ENCODE assay signal across 18 mouse cellular contexts in genomic region chr3:140702929-140703328, GRCm38 (mm10).
"Had no signal": no experiment of that assay in that cellular context is flagged by ENCODE, and none has a peak within 500 bp of the region (broad histone marks: within the 10 kb centered on the region; RNA-seq: fewer than 3 reads in every experiment).

No protein-coding gene starts in this region.

- H3K4me1 ChIP-seq: limb, embryonic 12.5 days; limb, embryonic 15.5 days; midbrain, embryonic 12.5 days had no signal

- H3K27ac ChIP-seq: kidney, postnatal 0 days; limb, embryonic 12.5 days; limb, embryonic 15.5 days; liver, embryonic 14.5 days; macrophage; midbrain, embryonic 12.5 days; neural tube, embryonic 13.5 days had no signal

- H3K4me3 ChIP-seq: limb, embryonic 12.5 days; limb, embryonic 15.5 days; megakaryocyte, embryonic 14.5 days; midbrain, embryonic 12.5 days; myocyte; neural tube, embryonic 13.5 days had no signal

- DNase-seq: kidney, adult 2 months; kidney, postnatal 36 days; liver, postnatal 0 days; lung, embryonic 14.5 days; right cerebral cortex, postnatal 25 days; thymus, adult 18-20 months; thymus, postnatal 36 days had no signal

- ATAC-seq: liver, postnatal 0 days; lung, postnatal 0 days; midbrain, embryonic 16.5 days had no signal

- H3K36me3 ChIP-seq: limb, embryonic 12.5 days; limb, embryonic 15.5 days; midbrain, embryonic 12.5 days; neural tube, embryonic 13.5 days had no signal

- H3K9me3 ChIP-seq: limb, embryonic 12.5 days; limb, embryonic 15.5 days; megakaryocyte, embryonic 14.5 days; midbrain, embryonic 12.5 days; neural tube, embryonic 13.5 days had no signal

- H3K27me3 ChIP-seq: limb, embryonic 12.5 days; limb, embryonic 15.5 days; megakaryocyte, embryonic 14.5 days; midbrain, embryonic 12.5 days; neural tube, embryonic 13.5 days had no signal
